Mouse (Mus musculus): Measurements from ENCODE around the gene Ugt1a7c.

DNA sequence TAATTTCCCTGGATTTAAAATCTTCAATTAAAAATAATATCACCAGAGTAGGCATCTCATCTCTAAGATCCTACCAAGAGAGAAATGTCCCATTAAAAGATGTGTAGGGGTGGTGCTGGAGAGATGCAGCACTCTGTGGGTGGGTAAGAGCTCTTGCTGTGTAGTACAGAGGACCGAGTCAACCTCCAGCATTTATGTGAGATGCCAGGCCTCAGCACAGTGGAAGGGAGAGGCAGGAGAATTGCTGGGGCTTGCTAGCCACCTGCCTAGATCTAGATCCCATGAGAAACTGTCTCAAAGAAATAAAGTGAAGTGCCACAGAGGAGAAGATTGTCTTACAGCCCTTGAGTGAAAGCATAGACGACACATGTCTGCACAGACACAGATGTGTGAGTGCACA is 121.7 kb downstream of the Ugt1a7c start:
- TF ChIP-seq CTCF (IDR thresholded peaks at IDR 0.05; ENCODE audit: insufficient read depth, low read length) (no peak), POLR2A (IDR thresholded peaks at IDR 0.05; ENCODE audit: borderline replicate concordance, extremely low read depth, low read depth, low read length) (no peak)
